Mouse (Mus musculus): ENCODE results near the gene Alad. TPM values are rescaled to one million over a fixed set of nuclear protein-coding genes. Genes with fewer than 3 reads are reported as not detected.
A peak's percentile ranks its signal among the peaks of the same experiment; 100 is the strongest.

The Alad gene
- polyA plus RNA-seq, 1 experiment from 2014 or later = 63.3 TPM

GRCm38 (mm10) chr4:62516579-62516978 lies 3.1 kb downstream of the Alad start:
- Histone ChIP-seq H3K9me3 (no peaks in the 10 kb centered on the region), H3K9ac (replicated peaks) (no peak overlapping the region), H3K27me3 (no peaks in the 10 kb centered on the region), H3K4me2 (replicated peaks) (no peak overlapping the region), H3K27ac (replicated peaks) (no peak overlapping the region), H3K36me3 (peaks cover 17% of the 10 kb centered on the region), H3K4me1 (peaks cover 18% of the 10 kb centered on the region), H3K4me3 (no peak overlapping the region)
- 88% methylated on average over 1 of the region's 1 CpGs for WGBS
- no peak for ATAC-seq (replicated peaks)

GRCm38 (mm10) chr4:62516079-62516478 lies 3.6 kb downstream of the Alad start:
- peaks cover 20% of the 10 kb centered on the region for H3K36me3 ChIP-seq
- no peak overlapping the region for H3K4me3 ChIP-seq
- no peaks in the 10 kb centered on the region for H3K27me3 ChIP-seq
- 51% methylated on average over 2 of the region's 2 CpGs for WGBS
- no peak for ATAC-seq (replicated peaks)
- H3K4me2 ChIP-seq (replicated peaks) = no peak overlapping the region
- peaks cover 18% of the 10 kb centered on the region for H3K4me1 ChIP-seq
- H3K27ac ChIP-seq (replicated peaks) = no peak overlapping the region
- H3K9ac ChIP-seq (replicated peaks) = no peak overlapping the region
- no peaks in the 10 kb centered on the region for H3K9me3 ChIP-seq

GRCm38 (mm10) chr4:62515490-62515889 lies 4.2 kb downstream of the Alad start:
- WGBS = 91% methylated on average over 3 of the region's 3 CpGs
- no peak overlapping the region for H3K9ac ChIP-seq (replicated peaks)
- H3K27me3 ChIP-seq = no peaks in the 10 kb centered on the region
- H3K36me3 ChIP-seq = peaks cover 26% of the 10 kb centered on the region
- H3K9me3 ChIP-seq = no peaks in the 10 kb centered on the region
- peaks cover 17% of the 10 kb centered on the region for H3K4me1 ChIP-seq
- ATAC-seq (replicated peaks) = no peak
- no peak overlapping the region for H3K4me3 ChIP-seq
- no peak overlapping the region for H3K4me2 ChIP-seq (replicated peaks)
- H3K27ac ChIP-seq (replicated peaks) = no peak overlapping the region

- WGBS = 88% methylated on average over 7 of the region's 7 CpGs
- Histone ChIP-seq H3K4me3 (no peak overlapping the region), H3K27me3 (no peaks in the 10 kb centered on the region), H3K9ac (replicated peaks) (no peak overlapping the region), H3K36me3 (peaks cover 31% of the 10 kb centered on the region), H3K4me2 (replicated peaks) (no peak overlapping the region), H3K27ac (replicated peaks) (no peak overlapping the region), H3K9me3 (no peaks in the 10 kb centered on the region), H3K4me1 (peaks cover 12% of the 10 kb centered on the region)
- no peak for ATAC-seq (replicated peaks)
These were observed 4.7 kb downstream of the Alad start for GRCm38 (mm10) chr4:62514995-62515394.

- Histone ChIP-seq H3K9me3 (no peaks in the 10 kb centered on the region), H3K4me3 (no peak overlapping the region), H3K36me3 (peaks cover 41% of the 10 kb centered on the region), H3K27me3 (no peaks in the 10 kb centered on the region), H3K4me2 (replicated peaks) (no peak overlapping the region), H3K9ac (replicated peaks) (no peak overlapping the region), H3K27ac (replicated peaks) (no peak overlapping the region), H3K4me1 (peaks cover 9% of the 10 kb centered on the region)
- no peak for ATAC-seq (replicated peaks)
- 55% methylated on average over 11 of the region's 11 CpGs for WGBS
These were observed 5.7 kb downstream of the Alad start for GRCm38 (mm10) chr4:62513998-62514506.

- Histone ChIP-seq H3K36me3 (peaks cover 56% of the 10 kb centered on the region), H3K27ac (replicated peaks) (no peak overlapping the region), H3K4me1 (no peaks in the 10 kb centered on the region), H3K4me2 (replicated peaks) (no peak overlapping the region), H3K9me3 (no peaks in the 10 kb centered on the region), H3K9ac (replicated peaks) (no peak overlapping the region), H3K4me3 (no peak overlapping the region), H3K27me3 (no peaks in the 10 kb centered on the region)
- no peak for ATAC-seq (replicated peaks)
- WGBS = 87% methylated on average over 11 of the region's 11 CpGs
These were observed 9.8 kb downstream of the Alad start for GRCm38 (mm10) chr4:62509946-62510345.

GRCm38 (mm10) chr4:62508839-62509238 lies 10.9 kb downstream of the Alad start:
- H3K9ac ChIP-seq (replicated peaks) = no peak overlapping the region
- H3K4me3 ChIP-seq = no peak overlapping the region
- no peaks in the 10 kb centered on the region for H3K27me3 ChIP-seq
- no peak for ATAC-seq (replicated peaks)
- H3K27ac ChIP-seq (replicated peaks) = no peak overlapping the region
- H3K4me1 ChIP-seq = no peaks in the 10 kb centered on the region
- peaks cover 56% of the 10 kb centered on the region for H3K36me3 ChIP-seq
- 94% methylated on average over 5 of the region's 5 CpGs for WGBS
- H3K4me2 ChIP-seq (replicated peaks) = no peak overlapping the region
- H3K9me3 ChIP-seq = no peaks in the 10 kb centered on the region

- Histone ChIP-seq H3K9me3 (no peaks in the 10 kb centered on the region), H3K4me2 (replicated peaks) (no peak overlapping the region), H3K27me3 (no peaks in the 10 kb centered on the region), H3K27ac (replicated peaks) (no peak overlapping the region), H3K9ac (replicated peaks) (no peak overlapping the region), H3K36me3 (peaks cover 41% of the 10 kb centered on the region), H3K4me3 (no peak overlapping the region), H3K4me1 (peaks cover 2% of the 10 kb centered on the region; the same call in 1 of the 2 replicates)
- WGBS = 73% methylated on average over 2 of the region's 2 CpGs
- ATAC-seq (replicated peaks) = no peak
These were observed 12.9 kb downstream of the Alad start for GRCm38 (mm10) chr4:62506798-62507197.

- Histone ChIP-seq H3K36me3 (peaks cover 35% of the 10 kb centered on the region), H3K4me3 (no peak overlapping the region), H3K4me2 (replicated peaks) (no peak overlapping the region), H3K9me3 (no peaks in the 10 kb centered on the region), H3K27me3 (no peaks in the 10 kb centered on the region), H3K4me1 (peaks cover 8% of the 10 kb centered on the region; the same call in 1 of the 2 replicates), H3K27ac (replicated peaks) (no peak overlapping the region), H3K9ac (replicated peaks) (no peak overlapping the region)
- 84% methylated on average over 3 of the region's 3 CpGs for WGBS
- ATAC-seq (replicated peaks) = no peak
These were observed 13.7 kb downstream of the Alad start for GRCm38 (mm10) chr4:62505991-62506390.

- no peak for ATAC-seq (replicated peaks)
- Histone ChIP-seq H3K27me3 (no peaks in the 10 kb centered on the region), H3K9ac (replicated peaks) (peak within 1 kb of the TSS; percentile 90), H3K9me3 (no peaks in the 10 kb centered on the region), H3K4me2 (replicated peaks) (peak within 1 kb of the TSS; percentile 73), H3K27ac (replicated peaks) (peak within 1 kb of the TSS; percentile 50; the same call in 1 of the 2 replicates), H3K4me3 (peak within 1 kb of the TSS; percentile 95), H3K36me3 (peaks cover 18% of the 10 kb centered on the region; the same call in 1 of the 2 replicates), H3K4me1 (peaks cover 8% of the 10 kb centered on the region; the same call in 1 of the 2 replicates)
- WGBS = 92% methylated on average over 3 of the region's 3 CpGs
These were observed 16.2 kb downstream of the Alad start, which contains the start of gene Hdhd3 for GRCm38 (mm10) chr4:62503374-62503970. Gene Hdhd3 (minus strand): TSS chr4:62503467.

GRCm38 (mm10) chr4:62502969-62503368 lies 16.7 kb downstream of the Alad start:
- Histone ChIP-seq H3K36me3 (peaks cover 20% of the 10 kb centered on the region; the same call in 1 of the 2 replicates), H3K9me3 (no peaks in the 10 kb centered on the region), H3K4me3 (no peak overlapping the region), H3K4me2 (replicated peaks) (no peak overlapping the region), H3K27me3 (no peaks in the 10 kb centered on the region), H3K27ac (replicated peaks) (no peak overlapping the region), H3K9ac (replicated peaks) (no peak overlapping the region), H3K4me1 (peaks cover 8% of the 10 kb centered on the region; the same call in 1 of the 2 replicates)
- 77% methylated on average over 7 of the region's 7 CpGs for WGBS
- no peak for ATAC-seq (replicated peaks)

GRCm38 (mm10) chr4:62501964-62502732 lies 17.6 kb downstream of the Alad start:
- Histone ChIP-seq H3K36me3 (peaks cover 14% of the 10 kb centered on the region; the same call in 1 of the 2 replicates), H3K4me1 (peaks cover 8% of the 10 kb centered on the region; the same call in 1 of the 2 replicates), H3K9me3 (no peaks in the 10 kb centered on the region), H3K27ac (replicated peaks) (peak overlapping the region; percentile 50), H3K27me3 (no peaks in the 10 kb centered on the region), H3K4me2 (replicated peaks) (peak overlapping the region; percentile 73), H3K4me3 (peak overlapping the region; percentile 95), H3K9ac (replicated peaks) (peak overlapping the region; percentile 90)
- ATAC-seq (replicated peaks) = peak; percentile 97
- WGBS = under 1% methylated on average over 38 of the region's 38 CpGs
